Mouse (Mus musculus): Measurements from ENCODE around the gene Fam136a. TPM values are rescaled to one million over a fixed set of nuclear protein-coding genes. Genes with fewer than 3 reads are reported as not detected.

Fam136a gene
- total RNA-seq (2023), result 1 to 10 TPM; 3.4 to 4.4 TPM

GRCm38 (mm10) chr6:86365371-86366124 is at the start of gene Fam136a:
Gene Fam136a (plus strand): TSS chr6:86365646.

GRCm38 (mm10) chr6:86370764-86371339 is 5.4 kb downstream of the Fam136a start, which contains the start of gene Snrpg:
Gene Snrpg (plus strand): TSS chr6:86371304.

GRCm38 (mm10) chr6:86396581-86397256 is 31.3 kb downstream of the Fam136a start, which contains the start of gene Pcyox1:
Gene Pcyox1 (minus strand): TSS chr6:86397154.

GRCm38 (mm10) chr6:86404100-86404861 is 38.8 kb downstream of the Fam136a start, which contains the start of gene Tia1:
Gene Tia1 (plus strand): TSS chr6:86404219.

Other genes starting within 250 kb of the Fam136a start
- not detected for gene Tgfa, start 170.4 kb upstream of the Fam136a start, total RNA-seq (2023)
- gene Snrpg, start 5.7 kb downstream of the Fam136a start, total RNA-seq (2023), result 100 to 1,000 TPM; 111 to 125 TPM
- 10 to 100 TPM; 49.8 to 51.3 TPM for gene Pcyox1, start 31.5 kb downstream of the Fam136a start, total RNA-seq (2023)
- gene Tia1, start 38.6 kb downstream of the Fam136a start, total RNA-seq (2023), result 10 to 100 TPM; 42.8 to 44.3 TPM
- gene Gm44790, start 61.0 kb downstream of the Fam136a start, total RNA-seq (2023), result 1 to 10 TPM in 1 of 2 experiments, not detected in 1; 2.2 TPM
- gene C87436, start 72.7 kb downstream of the Fam136a start, total RNA-seq (2023), result 10 to 100 TPM; 16.7 to 20.5 TPM
- 100 to 1,000 TPM; 170 to 191 TPM for gene Pcbp1, start 160.7 kb downstream of the Fam136a start, total RNA-seq (2023)

Data from neutrophil, adult 83 days (primary cell).